Mouse (Mus musculus): ENCODE measurements around the gene Krtcap2. TPM values are rescaled to one million over a fixed set of nuclear protein-coding genes. Genes with fewer than 3 reads are reported as not detected.
"Not testable (repeated sequence)": the region's sequence is repeated elsewhere in the genome, so short reads cannot be mapped to it uniquely, and the experiment has no call there.

Krtcap2 gene
- polyA plus RNA-seq, 1 experiment from 2014 or later, result 216 TPM

DNA sequence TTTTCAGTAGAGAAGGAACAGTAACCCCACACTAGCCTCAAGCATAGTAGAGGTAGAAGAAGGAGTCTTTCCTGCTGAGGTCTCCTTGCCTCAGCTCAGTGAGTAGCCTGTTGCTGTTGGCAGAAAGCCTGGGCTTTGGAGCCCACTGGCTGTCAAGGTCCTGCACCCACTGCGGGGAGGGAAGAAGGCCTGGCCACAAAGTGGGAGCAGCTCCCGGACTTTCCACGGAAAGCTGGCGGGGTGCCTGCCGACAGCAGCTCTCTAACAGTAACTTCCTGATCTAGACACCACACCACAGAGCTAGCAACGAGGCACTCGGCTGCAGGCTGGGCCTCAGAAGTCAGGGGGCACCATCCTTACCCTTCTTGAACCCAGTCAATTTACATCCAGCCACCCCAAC lies 35.0 kb upstream of the Krtcap2 start:
- Histone ChIP-seq H3K4me3 (no peak overlapping the region), H3K4me2 (no peak overlapping the region), H3K27me3 (replicated peaks) (no peaks in the 10 kb centered on the region), H3K4me1 (peaks cover 35% of the 10 kb centered on the region), H3K9me3 (no peaks in the 10 kb centered on the region), H3K36me3 (peaks cover 63% of the 10 kb centered on the region), H3K9ac (no peak overlapping the region), H3K27ac (replicated peaks) (peak overlapping the region; percentile 67)
- no peak for ATAC-seq (ENCODE audit: extremely low read depth, insufficient number of reproducible peaks, low FRiP score, low TSS enrichment)
- 64% methylated on average over 7 of the region's 7 CpGs for WGBS

DNA sequence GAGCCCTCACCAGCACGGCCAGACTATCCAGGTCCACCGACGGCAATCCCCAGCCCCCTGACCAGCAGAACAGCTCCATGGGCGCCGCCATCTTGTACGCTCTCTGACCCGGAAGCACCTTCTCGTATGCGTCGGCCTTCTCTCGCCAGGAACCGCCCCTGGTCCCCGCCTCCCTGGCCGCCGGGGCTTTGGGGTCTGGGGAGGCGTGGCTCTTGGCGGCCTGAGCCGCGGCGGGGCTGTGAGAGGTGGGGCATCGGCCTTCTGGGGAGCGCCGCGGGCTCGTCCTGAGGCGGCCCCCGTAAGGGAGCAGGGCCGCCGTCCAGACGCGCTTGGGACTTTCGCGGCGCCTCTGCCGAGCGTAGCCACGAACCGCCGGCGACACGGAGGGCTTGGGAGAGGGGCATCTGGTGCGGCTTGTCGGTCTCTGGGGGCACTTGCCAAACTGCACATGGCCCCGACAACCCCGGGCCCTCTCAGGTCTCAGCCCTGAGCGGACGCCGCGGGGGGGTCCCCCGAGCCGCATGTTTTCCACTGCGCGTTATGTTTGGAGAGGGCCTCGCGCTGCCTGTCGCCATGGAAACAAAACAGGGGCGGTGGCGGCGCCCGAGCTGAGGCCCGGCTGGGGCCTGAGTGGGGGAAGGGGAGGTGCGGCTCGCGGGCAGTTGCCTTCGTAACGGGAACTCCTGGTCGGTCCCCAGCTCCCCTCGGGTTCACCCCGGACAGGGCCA lies 31.8 kb upstream of the Krtcap2 start:
- WGBS, result under 1% methylated on average over 69 of the region's 69 CpGs
- H3K4me1 ChIP-seq, result peaks cover 39% of the 10 kb centered on the region
- H3K27ac ChIP-seq (replicated peaks), result peak overlapping the region; percentile 96
- peak; percentile 87 for ATAC-seq (ENCODE audit: extremely low read depth, insufficient number of reproducible peaks, low FRiP score, low TSS enrichment)
- H3K4me2 ChIP-seq, result peak overlapping the region; percentile 94
- H3K9me3 ChIP-seq, result no peaks in the 10 kb centered on the region
- peaks cover 31% of the 10 kb centered on the region for H3K36me3 ChIP-seq
- H3K27me3 ChIP-seq (replicated peaks), result no peaks in the 10 kb centered on the region
- H3K4me3 ChIP-seq, result peak overlapping the region; percentile 95
- H3K9ac ChIP-seq, result peak overlapping the region; percentile 86

DNA sequence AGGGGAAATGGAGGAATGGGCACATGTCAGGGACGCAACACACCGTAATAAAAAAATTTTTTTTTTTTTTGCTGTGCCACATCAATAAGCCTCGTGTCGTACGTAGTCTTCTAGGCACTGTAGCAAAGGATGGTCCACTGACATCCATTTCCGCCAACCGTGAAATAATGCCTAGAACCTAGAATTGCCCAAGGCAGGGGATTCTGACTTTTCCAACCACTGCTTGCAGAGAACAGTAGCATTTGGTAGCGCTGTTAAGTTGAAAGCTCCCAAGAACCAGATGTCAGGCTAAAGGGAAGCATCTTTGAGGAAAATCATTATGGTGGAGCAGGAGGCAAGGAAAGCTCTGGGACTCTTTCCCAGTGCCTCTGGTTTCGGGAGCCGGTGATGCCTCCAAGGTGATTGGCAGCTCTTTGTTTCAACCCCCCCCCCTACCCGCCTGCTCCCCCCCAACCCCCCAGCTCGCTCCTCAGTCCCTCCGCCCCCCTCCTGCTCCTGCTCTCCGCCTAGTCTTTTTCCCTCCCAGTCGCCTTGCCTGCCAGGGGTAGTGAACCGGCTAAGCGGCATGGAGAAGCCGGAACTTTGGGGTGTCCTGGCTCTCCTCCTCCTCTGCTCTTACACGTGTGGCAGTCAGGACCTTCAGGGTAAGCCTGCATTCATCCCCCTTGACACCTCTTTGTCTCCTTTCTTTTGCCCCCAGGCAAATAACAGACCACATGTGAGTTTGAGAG lies 30.9 kb upstream of the Krtcap2 start, which contains the start of gene Thbs3:
Thbs3 (plus strand) TSS at position 500 of the 731 bp plus-strand sequence.
- Histone ChIP-seq H3K9me3 (no peaks in the 10 kb centered on the region), H3K4me2 (peak within 1 kb of the TSS; percentile 94), H3K36me3 (peaks cover 22% of the 10 kb centered on the region), H3K4me1 (peaks cover 47% of the 10 kb centered on the region), H3K4me3 (peak within 1 kb of the TSS; percentile 95), H3K9ac (peak within 1 kb of the TSS; percentile 86), H3K27ac (replicated peaks) (peak within 1 kb of the TSS; percentile 96), H3K27me3 (replicated peaks) (no peaks in the 10 kb centered on the region)
- no peak for ATAC-seq (ENCODE audit: extremely low read depth, insufficient number of reproducible peaks, low FRiP score, low TSS enrichment)
- WGBS, result 2% methylated on average over 18 of the region's 19 CpGs

DNA sequence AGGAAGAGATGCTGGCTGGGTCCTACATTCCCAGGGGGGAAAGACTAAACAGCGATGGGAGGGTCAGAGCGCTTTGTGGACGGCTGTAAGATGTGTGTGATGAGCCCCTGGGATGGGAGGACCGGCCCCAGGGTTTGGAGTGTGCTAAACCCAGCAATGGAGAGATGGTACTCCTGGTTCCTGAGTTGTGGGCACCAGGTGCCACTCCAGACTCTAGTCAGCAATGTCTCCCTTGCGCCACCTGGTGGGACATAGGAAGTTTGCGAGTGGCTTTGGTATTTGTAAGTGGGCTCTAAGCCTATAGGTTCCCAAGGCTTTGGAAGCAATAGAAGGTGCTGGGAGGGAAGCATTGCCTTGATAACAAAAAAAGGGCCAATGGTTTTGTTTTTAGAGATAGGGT lies 29.9 kb upstream of the Krtcap2 start:
- Histone ChIP-seq H3K4me3 (peak overlapping the region; percentile 95), H3K36me3 (peaks cover 12% of the 10 kb centered on the region), H3K9me3 (no peaks in the 10 kb centered on the region), H3K4me1 (peaks cover 44% of the 10 kb centered on the region), H3K27ac (replicated peaks) (peak overlapping the region; percentile 96), H3K4me2 (peak overlapping the region; percentile 94), H3K9ac (peak overlapping the region; percentile 86), H3K27me3 (replicated peaks) (no peaks in the 10 kb centered on the region)
- ATAC-seq (ENCODE audit: extremely low read depth, insufficient number of reproducible peaks, low FRiP score, low TSS enrichment), result no peak
- 0% methylated on average over 6 of the region's 6 CpGs for WGBS

DNA sequence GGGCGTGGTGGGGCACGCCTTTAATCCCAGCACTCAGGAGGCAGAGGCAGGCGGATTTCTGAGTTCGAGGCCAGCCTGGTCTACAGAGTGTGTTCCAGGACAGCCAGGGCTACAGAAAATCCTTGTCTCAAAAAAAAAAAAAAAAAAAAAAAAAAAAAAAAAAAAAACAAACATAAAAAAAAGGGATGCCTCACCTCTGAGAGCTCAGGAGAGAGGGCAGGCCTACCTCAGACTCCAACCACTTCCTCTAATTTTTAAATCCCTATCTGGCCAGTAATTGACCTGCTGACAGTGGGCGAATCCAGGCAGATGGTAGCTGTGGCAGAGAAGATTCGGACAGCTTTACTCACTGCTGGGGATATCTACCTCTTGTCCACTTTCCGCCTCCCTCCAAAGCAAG lies 29.4 kb upstream of the Krtcap2 start:
- H3K27me3 ChIP-seq (replicated peaks); H3K4me3 ChIP-seq; H3K9me3 ChIP-seq; H3K9ac ChIP-seq; ATAC-seq (ENCODE audit: extremely low read depth, insufficient number of reproducible peaks, low FRiP score, low TSS enrichment); H3K27ac ChIP-seq (replicated peaks); H3K36me3 ChIP-seq; H3K4me2 ChIP-seq: not testable (repeated sequence)
- 60% methylated on average over 7 of the region's 7 CpGs for WGBS
- peaks cover 39% of the 10 kb centered on the region for H3K4me1 ChIP-seq

DNA sequence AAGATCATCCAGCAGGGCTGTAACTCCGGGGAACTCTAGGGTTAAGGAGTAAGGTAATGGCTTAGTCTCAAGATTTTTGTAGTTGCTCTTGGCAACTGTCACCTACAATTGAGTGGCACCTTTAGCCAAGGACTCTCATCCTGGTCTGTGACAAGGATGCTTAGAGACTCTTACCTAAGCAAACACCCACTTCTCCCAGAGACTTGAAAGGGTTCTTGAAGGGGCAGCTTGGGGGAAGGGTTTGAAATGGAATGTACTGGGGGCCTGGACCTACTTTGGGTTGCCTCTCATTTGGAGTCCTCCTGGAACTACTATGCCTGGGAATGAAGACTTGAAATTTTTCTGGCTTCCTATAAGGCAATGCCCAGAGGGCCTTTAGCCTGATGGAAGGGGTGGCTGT lies 27.5 kb upstream of the Krtcap2 start:
- no peak overlapping the region for H3K4me3 ChIP-seq
- H3K27ac ChIP-seq (replicated peaks), result no peak overlapping the region
- 80% methylated on average over 1 of the region's 1 CpGs for WGBS
- peaks cover 28% of the 10 kb centered on the region for H3K4me1 ChIP-seq
- ATAC-seq (ENCODE audit: extremely low read depth, insufficient number of reproducible peaks, low FRiP score, low TSS enrichment), result no peak
- H3K36me3 ChIP-seq, result peaks cover 4% of the 10 kb centered on the region; the same call in 1 of the 2 replicates
- no peaks in the 10 kb centered on the region for H3K27me3 ChIP-seq (replicated peaks)
- no peak overlapping the region for H3K9ac ChIP-seq
- no peak overlapping the region for H3K4me2 ChIP-seq
- no peaks in the 10 kb centered on the region for H3K9me3 ChIP-seq

DNA sequence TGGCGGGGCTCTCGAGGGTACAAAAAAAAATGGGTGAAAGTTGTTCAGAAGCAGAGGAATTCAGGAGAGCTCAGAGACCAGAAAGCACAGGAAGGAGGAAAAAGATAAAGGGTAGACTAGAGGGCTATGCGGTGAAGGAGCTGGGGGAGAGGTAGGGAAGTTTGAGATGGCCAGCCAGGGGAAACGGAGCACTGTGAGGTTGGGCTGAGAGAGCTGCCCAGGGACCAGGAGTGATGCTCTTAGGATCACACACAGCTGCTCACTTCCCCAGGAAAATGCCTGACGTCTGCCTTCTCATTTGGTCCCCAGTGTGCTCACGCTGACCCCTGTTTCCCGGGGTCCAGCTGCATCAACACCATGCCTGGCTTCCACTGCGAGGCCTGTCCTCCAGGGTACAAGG lies 26.2 kb upstream of the Krtcap2 start:
- peaks cover 26% of the 10 kb centered on the region for H3K4me1 ChIP-seq
- 0 out of 2 replicates have a peak, but pooled peaks cover 3% of the 10 kb centered on the region for H3K27me3 ChIP-seq (replicated peaks)
- 26% methylated on average over 8 of the region's 8 CpGs for WGBS
- H3K4me2 ChIP-seq, result no peak overlapping the region
- ATAC-seq (ENCODE audit: extremely low read depth, insufficient number of reproducible peaks, low FRiP score, low TSS enrichment), result no peak
- H3K9me3 ChIP-seq, result no peaks in the 10 kb centered on the region
- H3K36me3 ChIP-seq, result peaks cover 7% of the 10 kb centered on the region; the same call in 1 of the 2 replicates
- peak overlapping the region; percentile 48 for H3K27ac ChIP-seq (replicated peaks)
- no peak overlapping the region for H3K9ac ChIP-seq
- H3K4me3 ChIP-seq, result no peak overlapping the region

DNA sequence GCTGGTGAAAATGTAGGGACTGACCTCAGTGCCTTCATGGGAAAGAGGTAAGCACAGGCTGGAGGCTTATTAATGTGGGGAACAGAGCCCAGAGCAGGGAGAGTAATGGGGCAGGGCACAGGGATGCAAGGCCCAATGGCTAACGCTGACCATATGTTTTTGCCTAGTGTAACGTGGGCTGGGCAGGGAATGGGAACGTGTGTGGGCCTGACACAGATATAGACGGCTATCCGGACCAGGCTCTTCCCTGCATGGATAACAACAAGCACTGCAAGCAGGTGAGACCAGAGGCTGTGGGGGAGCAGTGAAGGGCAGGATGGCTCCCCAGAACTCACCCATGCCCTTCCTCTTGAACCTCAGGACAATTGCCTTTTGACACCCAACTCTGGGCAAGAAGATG lies 24.6 kb upstream of the Krtcap2 start:
- Histone ChIP-seq H3K9ac (no peak overlapping the region), H3K4me3 (no peak overlapping the region), H3K9me3 (no peaks in the 10 kb centered on the region), H3K27me3 (replicated peaks) (peaks cover 19% of the 10 kb centered on the region), H3K4me2 (no peak overlapping the region), H3K4me1 (peaks cover 11% of the 10 kb centered on the region), H3K27ac (replicated peaks) (no peak overlapping the region), H3K36me3 (peaks cover 11% of the 10 kb centered on the region; the same call in 1 of the 2 replicates)
- 66% methylated on average over 5 of the region's 5 CpGs for WGBS
- no peak for ATAC-seq (ENCODE audit: extremely low read depth, insufficient number of reproducible peaks, low FRiP score, low TSS enrichment)

DNA sequence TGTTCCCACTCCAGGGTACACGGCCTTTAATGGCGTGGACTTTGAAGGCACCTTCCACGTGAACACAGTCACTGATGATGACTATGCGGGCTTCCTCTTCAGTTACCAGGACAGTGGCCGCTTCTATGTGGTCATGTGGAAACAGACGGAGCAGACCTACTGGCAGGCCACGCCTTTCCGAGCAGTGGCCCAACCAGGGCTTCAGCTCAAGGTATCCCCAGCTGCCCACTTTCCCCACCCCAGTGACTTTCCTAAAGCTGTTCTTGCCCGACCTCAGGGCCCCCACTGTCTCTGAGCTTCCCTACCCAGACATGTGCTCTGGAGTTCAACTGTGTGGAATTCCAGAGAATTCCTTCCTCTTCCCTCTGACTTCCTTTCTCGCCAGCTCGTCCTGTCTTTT lies 21.0 kb upstream of the Krtcap2 start:
- Histone ChIP-seq H3K9me3 (no peaks in the 10 kb centered on the region), H3K27me3 (replicated peaks) (peaks cover 41% of the 10 kb centered on the region), H3K9ac (no peak overlapping the region), H3K36me3 (peaks cover 11% of the 10 kb centered on the region; the same call in 1 of the 2 replicates), H3K4me1 (peaks cover 25% of the 10 kb centered on the region), H3K4me2 (no peak overlapping the region), H3K27ac (replicated peaks) (no peak overlapping the region), H3K4me3 (no peak overlapping the region)
- ATAC-seq (ENCODE audit: extremely low read depth, insufficient number of reproducible peaks, low FRiP score, low TSS enrichment), result no peak
- WGBS, result 71% methylated on average over 11 of the region's 11 CpGs

DNA sequence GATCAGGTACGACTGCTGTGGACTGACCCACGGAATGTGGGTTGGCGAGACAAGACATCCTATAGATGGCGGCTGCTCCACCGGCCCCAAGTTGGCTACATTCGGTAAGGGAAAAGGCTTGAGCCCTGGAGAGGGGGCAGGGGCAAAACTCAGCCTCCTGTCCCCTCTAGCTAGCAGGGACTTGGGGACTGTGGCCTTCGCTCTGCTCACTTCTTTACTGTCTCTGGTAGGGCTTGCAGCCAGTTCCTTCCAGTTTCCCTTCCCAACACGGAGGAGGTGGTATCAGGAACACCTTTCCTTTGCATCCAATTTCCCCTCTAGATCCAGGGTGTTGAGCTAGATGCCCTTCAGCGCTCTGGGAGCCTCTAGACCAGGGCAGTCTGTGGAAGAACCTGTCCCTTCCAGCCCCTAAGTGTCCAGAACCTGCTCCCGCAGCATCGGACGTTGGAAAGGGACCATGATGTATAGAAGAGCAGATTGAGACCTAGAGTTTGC lies 20.4 kb upstream of the Krtcap2 start:
- H3K27ac ChIP-seq (replicated peaks), result no peak overlapping the region
- peaks cover 11% of the 10 kb centered on the region; the same call in 1 of the 2 replicates for H3K36me3 ChIP-seq
- ATAC-seq (ENCODE audit: extremely low read depth, insufficient number of reproducible peaks, low FRiP score, low TSS enrichment), result no peak
- H3K9me3 ChIP-seq, result no peaks in the 10 kb centered on the region
- 64% methylated on average over 12 of the region's 12 CpGs for whole genome bisulfite sequencing
- no peak overlapping the region for H3K4me2 ChIP-seq
- peaks cover 47% of the 10 kb centered on the region for H3K27me3 ChIP-seq (replicated peaks)
- H3K4me3 ChIP-seq, result no peak overlapping the region
- H3K9ac ChIP-seq, result no peak overlapping the region
- peaks cover 22% of the 10 kb centered on the region for H3K4me1 ChIP-seq

DNA sequence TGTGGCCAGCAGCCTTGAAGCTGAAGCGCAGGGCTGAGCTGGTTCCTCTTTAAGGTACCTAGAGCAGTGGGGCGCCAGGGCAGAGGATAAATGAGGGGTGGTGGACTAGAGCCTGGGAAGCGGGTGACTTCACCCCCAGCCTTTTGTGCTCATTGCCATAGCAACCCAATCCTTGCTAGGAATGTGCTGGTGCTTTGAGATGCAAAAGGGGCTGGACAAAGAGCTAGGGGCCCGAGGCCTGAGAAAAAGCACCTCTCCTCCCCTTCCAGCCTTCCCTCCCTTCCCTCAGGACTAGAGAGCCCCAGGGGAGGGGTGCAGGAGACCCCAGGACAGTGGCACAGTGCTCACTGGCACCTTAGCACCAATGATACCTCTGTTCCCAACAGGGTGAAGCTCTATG lies 19.8 kb upstream of the Krtcap2 start:
- H3K36me3 ChIP-seq, result peaks cover 11% of the 10 kb centered on the region; the same call in 1 of the 2 replicates
- 65% methylated on average over 4 of the region's 4 CpGs for WGBS
- peak overlapping the region; percentile 76; the same call in 1 of the 2 replicates for H3K9ac ChIP-seq

More for the DNA sequence above, 19.8 kb upstream of the Krtcap2 start:
- Histone ChIP-seq H3K4me3 (no peak overlapping the region), H3K4me1 (peaks cover 22% of the 10 kb centered on the region), H3K27me3 (replicated peaks) (peaks cover 52% of the 10 kb centered on the region), H3K9me3 (no peaks in the 10 kb centered on the region), H3K4me2 (peak overlapping the region; percentile 78; the same call in 1 of the 2 replicates), H3K27ac (replicated peaks) (no peak overlapping the region)
- no peak for ATAC-seq (ENCODE audit: extremely low read depth, insufficient number of reproducible peaks, low FRiP score, low TSS enrichment)
